In genomic region chr16:94069061-94069460, GRCm38 (mm10) we compare ENCODE assay signal across 33 mouse cellular contexts. TPM values are rescaled to one million over a fixed set of nuclear protein-coding genes. Genes with fewer than 3 reads are reported as not detected.
DNase-seq lines count a peak whose midpoint lies in the region; ATAC-seq and TF ChIP-seq lines count a peak whose summit lies in the region.
"Had no signal": no experiment of that assay in that cellular context is flagged by ENCODE, and none has a peak within 500 bp of the region (broad histone marks: within the 10 kb centered on the region; RNA-seq: fewer than 3 reads in every experiment).

No protein-coding gene starts in this region.

- dilution Hi-C loops in CH12.LX (cut with MboI; ENCODE audit: extremely low pct_ligation_motif_present, extremely low pct_unique_long_range_greater_than_20kb, low sequenced_read_pairs), result no loop called here

- ATAC-seq in megakaryocyte, adult 5-6 weeks (ENCODE audit: poor library complexity, severe bottlenecking), result peak; percentile 54
- ATAC-seq: forebrain, postnatal 0 days; inflammation-experienced regulatory T-cells, adult 6 months; midbrain, embryonic 15.5 days; Patski had no signal

- H3K4me2 ChIP-seq in CH12.LX (ENCODE audit: insufficient read depth, low read depth, poor library complexity, severe bottlenecking), result no peak overlapping the region
- H3K4me2 ChIP-seq: forebrain, embryonic 12.5 days; hindbrain, embryonic 15.5 days; limb, embryonic 15.5 days; liver, embryonic 13.5 days; midbrain, embryonic 15.5 days had no signal

- no peak overlapping the region for H3K9ac ChIP-seq in CH12.LX (ENCODE audit: insufficient read depth, low read depth)
- H3K9ac ChIP-seq in MEL (ENCODE audit: control insufficient read depth, low read depth, low read length, poor library complexity, severe bottlenecking), result no peak overlapping the region
- H3K9ac ChIP-seq: forebrain, embryonic 12.5 days; forebrain, postnatal 0 days; hindbrain, embryonic 15.5 days; limb, embryonic 15.5 days; liver, embryonic 13.5 days; midbrain, embryonic 15.5 days had no signal

- TF ChIP-seq EP300 in CH12.LX (IDR thresholded peaks at IDR 0.05; ENCODE audit: low read length) (no peak), MEL (IDR thresholded peaks at IDR 0.05; ENCODE audit: low read depth in 1 of 2, low read length in 2 of 2) (no peak)

- no peaks in the 10 kb centered on the region for H3K79me2 ChIP-seq in CH12.LX (replicated peaks; ENCODE audit: control insufficient read depth, extremely low read depth, insufficient read depth, poor library complexity, severe bottlenecking)
- H3K79me2 ChIP-seq in MEL (ENCODE audit: control insufficient read depth, insufficient read depth, low read length, poor library complexity), result no peaks in the 10 kb centered on the region; the same call in 1 of the 2 replicates

- no peaks in the 10 kb centered on the region for H3K36me3 ChIP-seq in CH12.LX (replicated peaks in 1 of 2; ENCODE audit: control insufficient read depth in 1 of 2, insufficient read depth in 1 of 2, low read length in 1 of 2)
- H3K36me3 ChIP-seq in MEL (ENCODE audit: control insufficient read depth in 1 of 2, insufficient read depth in 2 of 2, low read length in 2 of 2), result no peaks in the 10 kb centered on the region
- H3K36me3 ChIP-seq: forebrain, embryonic 12.5 days; hindbrain, embryonic 10.5 days; hindbrain, embryonic 15.5 days; limb, embryonic 10.5 days; limb, embryonic 15.5 days; liver, embryonic 13.5 days; midbrain, embryonic 10.5 days; midbrain, embryonic 15.5 days had no signal

- peaks cover 21% of the 10 kb centered on the region for H3K9me3 ChIP-seq in CH12.LX (replicated peaks; ENCODE audit: low read length)
- no peaks in the 10 kb centered on the region for H3K9me3 ChIP-seq in MEL (replicated peaks; ENCODE audit: insufficient read depth, low read length)
- H3K9me3 ChIP-seq: hindbrain, embryonic 15.5 days; midbrain, embryonic 15.5 days had no signal

- peak; percentile 36; the same call in 1 of the 2 replicates for TF ChIP-seq POLR2A in CH12.LX (IDR thresholded peaks at IDR 0.05; ENCODE audit: low read depth, low read length)
- TF ChIP-seq POLR2A in MEL (IDR thresholded peaks at IDR 0.05; ENCODE audit: control insufficient read depth in 1 of 2, insufficient read depth in 1 of 2, low read depth in 1 of 2, low read length in 2 of 2, poor library complexity in 1 of 2), result no peak

- no peaks in the 10 kb centered on the region for H3K27me3 ChIP-seq in CH12.LX (replicated peaks)
- no peaks in the 10 kb centered on the region for H3K27me3 ChIP-seq in MEL (ENCODE audit: control insufficient read depth in 1 of 2, insufficient read depth in 2 of 2, low read length in 2 of 2)
- H3K27me3 ChIP-seq: Patski had no signal

- no peak for TF ChIP-seq RAD21 in CH12.LX (IDR thresholded peaks at IDR 0.05; ENCODE audit: low read depth, low read length)
- TF ChIP-seq RAD21 in MEL (IDR thresholded peaks at IDR 0.05; ENCODE audit: low read depth, low read length), result no peak

- H3K27ac ChIP-seq in CH12.LX (ENCODE audit: insufficient read depth, low read depth), result no peak overlapping the region
- no peak overlapping the region for H3K27ac ChIP-seq in MEL (ENCODE audit: control insufficient read depth, low read depth, low read length)
- H3K27ac ChIP-seq: forebrain, embryonic 12.5 days; hindbrain, embryonic 10.5 days; hindbrain, embryonic 15.5 days; limb, embryonic 10.5 days; limb, embryonic 15.5 days; liver, embryonic 13.5 days; macrophage; midbrain, embryonic 10.5 days; midbrain, embryonic 15.5 days had no signal

- in situ Hi-C loops in CH12.LX (cut with MboI; ENCODE audit: low pct_ligation_motif_present, low pct_unique_long_range_greater_than_20kb, low sequenced_read_pairs), result no loop called here

- H3K4me3 ChIP-seq in CH12.LX (replicated peaks in 1 of 3; ENCODE audit: low read depth in 2 of 3, low read length in 2 of 3, poor library complexity in 1 of 3), result peak overlapping the region in 1 of 3 experiments; percentile 30
- no peak overlapping the region for H3K4me3 ChIP-seq in MEL (ENCODE audit: control insufficient read depth in 1 of 2, insufficient read depth in 1 of 2, low read depth in 2 of 2, low read length in 2 of 2)
- H3K4me3 ChIP-seq: erythroblast, embryonic 14.5 days; forebrain, embryonic 12.5 days; hindbrain, embryonic 10.5 days; hindbrain, embryonic 15.5 days; limb, embryonic 10.5 days; limb, embryonic 15.5 days; liver, embryonic 13.5 days; midbrain, embryonic 10.5 days; midbrain, embryonic 15.5 days had no signal

- H3K4me1 ChIP-seq in CH12.LX (ENCODE audit: control insufficient read depth in 1 of 2, insufficient read depth in 2 of 2) (peaks cover 0 to 10% of the 10 kb centered on the region in 2 experiments; a peak in 2 of 4 replicates), MEL (ENCODE audit: control insufficient read depth in 1 of 2, insufficient read depth in 2 of 2, low read length in 2 of 2) (no peaks in the 10 kb centered on the region)
- H3K4me1 ChIP-seq: hindbrain, embryonic 15.5 days; limb, embryonic 15.5 days; midbrain, embryonic 15.5 days had no signal

- DNase-seq in 416B (ENCODE audit: low read depth), result peak; percentile 58
- peak; percentile 87 for DNase-seq in CH12.LX (ENCODE audit: extremely low read depth)
- peak; percentile 77 for DNase-seq in MEL (ENCODE audit: low read depth, low spot score)
- no peak for DNase-seq in gastrocnemius, adult 18-20 months (ENCODE audit: low spot score)
- no peak for DNase-seq in right cerebral cortex, postnatal 14 days
- no peak for DNase-seq in cerebellum, adult 11 months
- no peak for DNase-seq in kidney, adult 18-20 months
- DNase-seq: adrenal gland, postnatal 25 days; cerebellum, adult 18-20 months; cerebellum, postnatal 10 days; forebrain, postnatal 0 days; gastrocnemius, postnatal 10 days; heart, postnatal 14 days; kidney, adult 2 months; kidney, postnatal 4 days; liver, embryonic 13.5 days; lung, adult 18-20 months; lung, postnatal 10 days had no signal

- TF ChIP-seq CTCF in CH12.LX (conservative IDR thresholded peaks at IDR 0.05 in 1 of 2, IDR thresholded peaks at IDR 0.05 in 1 of 2; ENCODE audit: low read depth in 2 of 2, low read length in 2 of 2) (no peak), MEL (IDR thresholded peaks at IDR 0.05 in 2 of 3, conservative IDR thresholded peaks at IDR 0.05 in 1 of 3; ENCODE audit: control insufficient read depth in 1 of 3, insufficient read depth in 1 of 3, low read depth in 2 of 3, low read length in 3 of 3, poor library complexity in 1 of 3, severe bottlenecking in 1 of 3) (no peak)

TF ChIP-seq in CH12.LX, 34 proteins besides CTCF, POLR2A, EP300 and RAD21:
- TF ChIP-seq ELF1 (IDR thresholded peaks at IDR 0.05; ENCODE audit: low read depth, low read length), result peak; percentile 22; the same call in 1 of the 2 replicates
- no peak for TF ChIP-seq MAFK (IDR thresholded peaks at IDR 0.05; ENCODE audit: insufficient replicate concordance, low read length)

TF ChIP-seq in MEL, 35 proteins besides CTCF, POLR2A, EP300 and RAD21:
- TF ChIP-seq TBP (IDR thresholded peaks at IDR 0.05; ENCODE audit: low read depth, low read length) (no peak), E2F4 (IDR thresholded peaks at IDR 0.05; ENCODE audit: borderline replicate concordance, low read depth, low read length) (no peak), USF1 (IDR thresholded peaks at IDR 0.05; ENCODE audit: low read depth, low read length) (no peak), SIN3A (IDR thresholded peaks at IDR 0.05; ENCODE audit: low read length) (no peak), MAZ (IDR thresholded peaks at IDR 0.05; ENCODE audit: low read depth, low read length) (no peak), TCF12 (IDR thresholded peaks at IDR 0.05; ENCODE audit: low read depth, low read length) (no peak)
TF ChIP-seq in MEL: peak in this region for 0.

RNA-seq across cellular contexts. Expression of gene Sim2, which starts 15.7 kb away (rescaled TPM):
- total RNA-seq in CH12.LX (2012; rRNA removed) (not detected in 2 replicates), CH12.LX (2014; rRNA removed) (not detected in 2 replicates), MEL (2012; rRNA removed) (not detected in 2 replicates)
- polyA plus RNA-seq in CH12.LX (2012; ENCODE audit: insufficient read length, low read depth) (not detected in 2 replicates), MEL (2012; ENCODE audit: insufficient read depth in 1 of 2, insufficient read length in 2 of 2, low read depth in 1 of 2, low replicate concordance in 2 of 2, missing spikeins in 1 of 2) (not detected)
- not detected in 2 replicates for total RNA-seq in megakaryocyte, adult 5-6 weeks (2015)
- total RNA-seq in megakaryocyte, adult 5-6 weeks (2017), result not detected in 2 replicates
- 10 to 100 TPM; 12.2 to 16.4 TPM for total RNA-seq in gastrocnemius, adult 18-20 months (2021)
- total RNA-seq: adrenal gland, adult 18-20 months; adrenal gland, postnatal 25 days had no signal
- polyA plus RNA-seq: cortical plate, adult 2 months; erythroblast, embryonic 14.5 days; inflammation-experienced regulatory T-cells, adult 6 months; liver, embryonic 13.5 days; macrophage; urinary bladder, adult 2 months had no signal

Comparison
In these comparisons a context has a peak if more than half of its experiments do, and no peak if none do; other contexts are left out.
1. DNase-seq: peak in 416B (single experiment), CH12.LX (single experiment) and MEL (single experiment); none in gastrocnemius, adult 18-20 months (single experiment), right cerebral cortex, postnatal 14 days (single experiment), cerebellum, adult 11 months (single experiment) and kidney, adult 18-20 months (single experiment).
2. RNA of gene Sim2, which starts 15.7 kb away (total RNA-seq): 12.2 to 16.4 TPM in gastrocnemius, adult 18-20 months; not detected in CH12.LX, not detected in MEL and not detected in megakaryocyte, adult 5-6 weeks; every median in the first group is over 10 times any median in the second.